Mouse (Mus musculus) MEL (cell line): ENCODE measurements around the gene Tagap. TPM values are rescaled to one million over a fixed set of nuclear protein-coding genes. Genes with fewer than 3 reads are reported as not detected.
A peak's percentile ranks its signal among the peaks of the same experiment; 100 is the strongest.

Experiments
- DNase-seq: peaks from one replicate; pipeline ENCODE4 v3.0.0; 2011; ENCODE audit warnings: low read depth, low spot score
- H3K27ac ChIP-seq: 2 replicates; pipeline ENCODE4 v1.5.1; 2012; ENCODE audit warnings: low read depth, mild to moderate bottlenecking, control low read depth, low read length, moderate library complexity; ENCODE audit not compliant: control insufficient read depth
- H3K27me3 ChIP-seq, 2 experiments: fragments of 150-350 bp in 1 of 2; sonication (generic) in 1 of 2; 2 replicates each; pipeline ENCODE4 v1.6.1; 2012; ENCODE audit warnings: low read length in 2 of 2, mild to moderate bottlenecking in 2 of 2, improper control_type of control experiment in 1 of 2, moderate library complexity in 1 of 2; ENCODE audit not compliant: insufficient read depth in 2 of 2, control insufficient read depth in 1 of 2
- H3K36me3 ChIP-seq, 2 experiments: 2 replicates each; pipeline ENCODE4 v1.6.1; 2012 to 2014; ENCODE audit warnings: low read length in 2 of 2, improper control_type of control experiment in 1 of 2, inconsistent platforms in 1 of 2, mild to moderate bottlenecking in 1 of 2; ENCODE audit not compliant: insufficient read depth in 2 of 2, control insufficient read depth in 1 of 2
- H3K4me1 ChIP-seq, 2 experiments: fragments of 150-350 bp in 1 of 2; sonication (generic) in 1 of 2; 2 replicates each; pipeline ENCODE4 v1.6.1; 2012; ENCODE audit warnings: low read length in 2 of 2, improper control_type of control experiment in 1 of 2, mild to moderate bottlenecking in 1 of 2; ENCODE audit not compliant: insufficient read depth in 2 of 2, control insufficient read depth in 1 of 2
- H3K4me3 ChIP-seq, 2 experiments: fragments of 150-350 bp in 1 of 2; sonication (generic) in 1 of 2; 2 replicates each; pipeline ENCODE4 v1.5.1; 2012; ENCODE audit warnings: low read depth in 2 of 2, low read length in 2 of 2, mild to moderate bottlenecking in 2 of 2, moderate library complexity in 2 of 2, control low read depth in 1 of 2, improper control_type of control experiment in 1 of 2; ENCODE audit not compliant: control insufficient read depth in 1 of 2, insufficient read depth in 1 of 2
- H3K79me2 ChIP-seq: 2 replicates; pipeline ENCODE4 v1.6.1; 2012; ENCODE audit warnings: mild to moderate bottlenecking, low read length, moderate library complexity; ENCODE audit not compliant: control insufficient read depth, poor library complexity, insufficient read depth
- H3K9ac ChIP-seq: 2 replicates; pipeline ENCODE4 v1.6.1; 2012; ENCODE audit warnings: low read depth, mild to moderate bottlenecking, control low read depth, low read length, moderate library complexity; ENCODE audit not compliant: control insufficient read depth, poor library complexity, severe bottlenecking
- H3K9me3 ChIP-seq: fragments of 150-350 bp; sonication (generic); replicated peaks from 2 replicates; pipeline ENCODE4 v1.6.1; 2012; ENCODE audit warnings: mild to moderate bottlenecking, low read length, improper control_type of control experiment, moderate library complexity; ENCODE audit not compliant: insufficient read depth
- CHD1 ChIP-seq: IDR thresholded peaks from 2 replicates; pipeline ENCODE4 v1.6.1; 2012; ENCODE audit warnings: low read depth, mild to moderate bottlenecking, inconsistent platforms, low read length, improper control_type of control experiment
- CHD2 ChIP-seq: IDR thresholded peaks from 2 replicates; pipeline ENCODE4 v1.6.1; 2011; ENCODE audit warnings: low read length, improper control_type of control experiment
- E2F4 ChIP-seq: IDR thresholded peaks from 2 replicates; pipeline ENCODE4 v1.6.1; 2011; ENCODE audit warnings: low read depth, low read length, improper control_type of control experiment, borderline replicate concordance
- ELF1 ChIP-seq: IDR thresholded peaks from 2 replicates; pipeline ENCODE4 v1.6.1; 2014; ENCODE audit warnings: low read depth, mild to moderate bottlenecking, inconsistent platforms, low read length, improper control_type of control experiment, moderate library complexity
- ETS1 ChIP-seq: IDR thresholded peaks from 2 replicates; pipeline ENCODE4 v1.6.1; 2012; ENCODE audit warnings: low read depth, mild to moderate bottlenecking, inconsistent platforms, low read length, improper control_type of control experiment, moderate library complexity
- GATA1 ChIP-seq: IDR thresholded peaks from 2 replicates; pipeline ENCODE4 v1.6.1; 2011; ENCODE audit warnings: low read depth, low read length, improper control_type of control experiment
- HCFC1 ChIP-seq: IDR thresholded peaks from 2 replicates; pipeline ENCODE4 v1.6.1; 2012; ENCODE audit warnings: low read depth, mild to moderate bottlenecking, inconsistent platforms, low read length, improper control_type of control experiment, moderate library complexity
- MAX ChIP-seq: IDR thresholded peaks from 2 replicates; pipeline ENCODE4 v1.6.1; 2011; ENCODE audit warnings: low read length, improper control_type of control experiment
- MAZ ChIP-seq: IDR thresholded peaks from 2 replicates; pipeline ENCODE4 v1.6.1; 2012; ENCODE audit warnings: low read depth, mild to moderate bottlenecking, inconsistent platforms, low read length, improper control_type of control experiment
- MYC ChIP-seq: IDR thresholded peaks from 2 replicates; pipeline ENCODE4 v1.6.1; 2011; ENCODE audit warnings: low read depth, mild to moderate bottlenecking, low read length, improper control_type of control experiment, moderate library complexity
- POLR2A ChIP-seq, 2 experiments: IDR thresholded peaks; 2 replicates each; pipeline ENCODE4 v1.6.1; 2011 to 2012; ENCODE audit warnings: low read length in 2 of 2, mild to moderate bottlenecking in 2 of 2, control low read depth in 1 of 2, improper control_type of control experiment in 1 of 2, low read depth in 1 of 2, moderate library complexity in 1 of 2; ENCODE audit not compliant: control insufficient read depth in 1 of 2, insufficient read depth in 1 of 2, poor library complexity in 1 of 2
- RAD21 ChIP-seq: IDR thresholded peaks from 2 replicates; pipeline ENCODE4 v1.6.1; 2011; ENCODE audit warnings: mild to moderate bottlenecking, low read depth, low read length, improper control_type of control experiment
- SIN3A ChIP-seq: IDR thresholded peaks from 2 replicates; pipeline ENCODE4 v1.6.1; 2012; ENCODE audit warnings: low read length, improper control_type of control experiment, inconsistent platforms
- TBP ChIP-seq: IDR thresholded peaks from 2 replicates; pipeline ENCODE4 v1.8.0; 2011; ENCODE audit warnings: low read depth, low read length, improper control_type of control experiment
- USF1 ChIP-seq: IDR thresholded peaks from 2 replicates; pipeline ENCODE4 v1.6.1; 2014; ENCODE audit warnings: low read depth, mild to moderate bottlenecking, inconsistent platforms, low read length, improper control_type of control experiment, moderate library complexity
- USF2 ChIP-seq, 2 experiments: IDR thresholded peaks; 2 replicates each; pipeline ENCODE4 v1.6.1; 2011 to 2012; ENCODE audit warnings: improper control_type of control experiment in 2 of 2, low read length in 2 of 2, borderline replicate concordance in 1 of 2, inconsistent platforms in 1 of 2, low read depth in 1 of 2, mild to moderate bottlenecking in 1 of 2; ENCODE audit not compliant: insufficient read depth in 1 of 2
- ZNF384 ChIP-seq: IDR thresholded peaks from 2 replicates; pipeline ENCODE4 v1.6.1; 2012; ENCODE audit warnings: low read depth, mild to moderate bottlenecking, inconsistent platforms, low read length, improper control_type of control experiment
- polyA plus RNA-seq, 2 experiments: library from polyadenylated mRNA; stranded (reverse) in 1 of 2; unstranded in 1 of 2; fragments of >175 nt in 1 of 2; fragments of >200 nt in 1 of 2; gene quantifications; 2 replicates each; pipeline versions ENCODE4 v1.2.1 to v1.2.4; 2012; ENCODE audit warnings: low replicate concordance in 2 of 2, low read depth in 1 of 2; ENCODE audit not compliant: insufficient read length in 2 of 2, insufficient read depth in 1 of 2, missing spikeins in 1 of 2
- total RNA-seq: library from RNA; depleted of rRNA; stranded (reverse); fragments of 300-350 nt; gene quantifications from 2 replicates; pipeline ENCODE4 v1.2.3, GENCODE M21; 2012

Tagap gene
- total and polyA plus RNA-seq, 3 experiments, result 4.3 to 4.5 TPM; not detected in 1

GRCm38 (mm10) chr17:7896047-7896635, 29.7 kb upstream of the Tagap start:
- DNase-seq, result no peak
- TF ChIP-seq MYC (no peak), USF2 (IDR thresholded peaks at IDR 0.05; ENCODE audit: borderline replicate concordance in 1 of 2, insufficient read depth in 1 of 2, low read depth in 1 of 2, low read length in 2 of 2) (no peak), ELF1 (no peak), ETS1 (no peak), SIN3A (no peak), CHD2 (no peak), HCFC1 (no peak), USF1 (no peak), MAX (no peak), CHD1 (no peak), GATA1 (no peak), TBP (no peak)
- no peaks in the 10 kb centered on the region for H3K9me3 ChIP-seq
- no peak overlapping the region for H3K9ac ChIP-seq
- H3K27me3 ChIP-seq, result peaks cover 2 to 11% of the 10 kb centered on the region in 2 experiments; a peak in 3 of 4 replicates
- no peaks in the 10 kb centered on the region for H3K36me3 ChIP-seq
- no peak overlapping the region for H3K4me3 ChIP-seq
- H3K79me2 ChIP-seq, result no peaks in the 10 kb centered on the region
- peaks cover 0 to 11% of the 10 kb centered on the region in 2 experiments; a peak in 2 of 4 replicates for H3K4me1 ChIP-seq
- H3K27ac ChIP-seq, result no peak overlapping the region

DNA sequence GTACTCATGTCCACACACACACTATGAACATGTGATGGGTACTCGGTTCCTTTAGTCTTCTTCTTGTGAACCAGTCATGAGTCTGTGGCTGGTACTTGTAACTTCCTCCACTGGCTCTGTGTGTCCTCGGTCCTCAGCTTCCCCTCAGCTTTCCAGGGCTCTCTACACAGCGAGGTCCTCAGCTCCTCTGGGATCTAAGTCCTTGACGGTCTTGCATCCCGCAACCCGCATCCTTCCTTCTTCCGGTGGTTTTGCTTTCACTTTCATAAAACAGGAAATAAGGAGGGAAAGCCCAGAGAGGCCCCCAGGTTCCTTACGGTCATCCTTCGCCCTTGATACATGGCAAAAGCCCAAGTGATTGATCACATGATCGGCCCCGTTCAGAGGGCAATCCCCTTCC, 28.7 kb upstream of the Tagap start:
- peak; percentile 58 for DNase-seq
- no peak overlapping the region for H3K27ac ChIP-seq
- H3K79me2 ChIP-seq, result no peaks in the 10 kb centered on the region
- no peaks in the 10 kb centered on the region for H3K36me3 ChIP-seq
- peaks cover 0 to 11% of the 10 kb centered on the region in 2 experiments; a peak in 2 of 4 replicates for H3K4me1 ChIP-seq
- H3K9ac ChIP-seq, result peak overlapping the region; percentile 36
- 0 out of 2 replicates have a peak, but pooled peaks have one; percentile 8 for TF ChIP-seq USF1
- no peak for TF ChIP-seq ZNF384
- peak in 1 of 2 experiments; percentile 23; a peak in 1 of 4 replicates for TF ChIP-seq POLR2A (IDR thresholded peaks at IDR 0.05; ENCODE audit: control insufficient read depth in 1 of 2, insufficient read depth in 1 of 2, low read depth in 1 of 2, low read length in 2 of 2, poor library complexity in 1 of 2)
- no peak for TF ChIP-seq RAD21
- no peak for TF ChIP-seq E2F4
- TF ChIP-seq MAZ, result no peak
- TF ChIP-seq ELF1, result peak; percentile 24; the same call in 1 of the 2 replicates
- 0 out of 2 replicates have a peak, but pooled peaks have one; percentile 29 for TF ChIP-seq HCFC1
- H3K27me3 ChIP-seq, result peaks cover 2 to 6% of the 10 kb centered on the region in 2 experiments; a peak in 3 of 4 replicates
- no peaks in the 10 kb centered on the region for H3K9me3 ChIP-seq
- H3K4me3 ChIP-seq, result peak overlapping the region; percentile 70 to 89
